Mouse (Mus musculus) embryonic facial prominence, embryonic 12.5 days (tissue): ENCODE results near the gene Bhlhe41. TPM values are rescaled to one million over a fixed set of nuclear protein-coding genes. Genes with fewer than 3 reads are reported as not detected.

ENCODE experiments used
- ATAC-seq: fragments of 200-750 bp; cut with Nextera tagmentation; 2 replicates; pipeline ENCODE4 v1.8.0; 2017; ENCODE audit not compliant: insufficient number of reproducible peaks, insufficient read depth, low FRiP score, low TSS enrichment
- H3K27ac ChIP-seq: fragments of 300-500 bp; sonication (generic); 2 replicates; pipeline ENCODE4 v1.5.1; 2016; ENCODE audit warnings: mild to moderate bottlenecking
- H3K27me3 ChIP-seq: fragments of 300-500 bp; sonication (generic); 2 replicates; pipeline ENCODE4 v1.6.1; 2016; ENCODE audit warnings: mild to moderate bottlenecking, moderate library complexity
- H3K36me3 ChIP-seq: fragments of 300-500 bp; sonication (generic); 2 replicates; pipeline ENCODE4 v1.6.1; 2016; ENCODE audit warnings: mild to moderate bottlenecking
- H3K4me1 ChIP-seq: fragments of 300-500 bp; sonication (generic); 2 replicates; pipeline ENCODE4 v1.6.1; 2016
- H3K4me2 ChIP-seq: fragments of 300-500 bp; sonication (generic); replicated peaks from 2 replicates; pipeline ENCODE4 v1.6.1; 2016; ENCODE audit warnings: mild to moderate bottlenecking, moderate library complexity
- H3K4me3 ChIP-seq: fragments of 300-500 bp; sonication (generic); 2 replicates; pipeline ENCODE4 v1.5.1; 2016; ENCODE audit warnings: mild to moderate bottlenecking
- H3K9ac ChIP-seq: fragments of 300-500 bp; sonication (generic); 2 replicates; pipeline ENCODE4 v1.6.1; 2016; ENCODE audit warnings: mild to moderate bottlenecking, moderate library complexity
- H3K9me3 ChIP-seq: fragments of 300-500 bp; sonication (generic); 2 replicates; pipeline ENCODE4 v1.6.1; 2016; ENCODE audit warnings: mild to moderate bottlenecking, moderate library complexity
- WGBS: fragments of 180-500 bp; shearing (Covaris S2); methylation state at CpG from one replicate; pipeline ENCODE4 v1.1.7; 2016; 5-methylcytosine and 5-hydroxymethylcytosine counted together
- polyA plus RNA-seq: library from polyadenylated mRNA; unstranded; fragments of >200 nt; fragmentation: Nextera tagmentation; extraction: Ambion mirVana; gene quantifications from 2 replicates; pipeline ENCODE4 v1.2.1, GENCODE M21; 2016

The Bhlhe41 gene
- polyA plus RNA-seq = 1.9 and 2.6 TPM in 2 replicates

GRCm38 (mm10) chr6:145865289-145865885, at the start of gene Bhlhe41:
TSS of gene Bhlhe41 (minus strand) at chr6:145865558.
- H3K4me1 ChIP-seq = peaks cover 24% of the 10 kb centered on the region
- peak within 1 kb of the TSS; percentile 57 for H3K9ac ChIP-seq
- no peaks in the 10 kb centered on the region for H3K9me3 ChIP-seq
- 1% methylated on average over 50 of the region's 57 CpGs for WGBS
- no peak; the same call in 1 of the 2 replicates for ATAC-seq
- peak within 1 kb of the TSS; percentile 97 for H3K4me2 ChIP-seq
- peaks cover 37% of the 10 kb centered on the region for H3K27me3 ChIP-seq
- H3K4me3 ChIP-seq = peak within 1 kb of the TSS; percentile 60
- H3K27ac ChIP-seq = no peak within 1 kb of the TSS
- H3K36me3 ChIP-seq = no peaks in the 10 kb centered on the region

GRCm38 (mm10) chr6:145912232-145912631, 46.9 kb upstream of the Bhlhe41 start:
- Histone ChIP-seq H3K27ac (no peak overlapping the region), H3K9me3 (no peaks in the 10 kb centered on the region), H3K27me3 (no peaks in the 10 kb centered on the region), H3K36me3 (no peaks in the 10 kb centered on the region), H3K4me3 (no peak overlapping the region), H3K9ac (no peak overlapping the region), H3K4me2 (no peak overlapping the region), H3K4me1 (no peaks in the 10 kb centered on the region)
- ATAC-seq = no peak

GRCm38 (mm10) chr6:145910469-145911426, 45.4 kb upstream of the Bhlhe41 start:
- Histone ChIP-seq H3K9me3 (no peaks in the 10 kb centered on the region), H3K4me3 (no peak overlapping the region), H3K27ac (no peak overlapping the region), H3K4me1 (no peaks in the 10 kb centered on the region), H3K4me2 (no peak overlapping the region), H3K9ac (no peak overlapping the region), H3K36me3 (no peaks in the 10 kb centered on the region), H3K27me3 (no peaks in the 10 kb centered on the region)
- 71% methylated on average over 3 of the region's 3 CpGs for WGBS
- no peak for ATAC-seq

GRCm38 (mm10) chr6:145909943-145910342, 44.6 kb upstream of the Bhlhe41 start:
- WGBS = 68% methylated on average over 4 of the region's 4 CpGs
- no peak for ATAC-seq
- H3K27ac ChIP-seq = no peak overlapping the region
- H3K4me2 ChIP-seq = no peak overlapping the region
- H3K4me3 ChIP-seq = no peak overlapping the region
- no peaks in the 10 kb centered on the region for H3K27me3 ChIP-seq
- H3K9me3 ChIP-seq = no peaks in the 10 kb centered on the region
- no peaks in the 10 kb centered on the region for H3K4me1 ChIP-seq
- H3K9ac ChIP-seq = no peak overlapping the region
- no peaks in the 10 kb centered on the region for H3K36me3 ChIP-seq

- no peaks in the 10 kb centered on the region for H3K4me1 ChIP-seq
- no peaks in the 10 kb centered on the region for H3K9me3 ChIP-seq
- no peak overlapping the region for H3K27ac ChIP-seq
- no peak overlapping the region for H3K4me3 ChIP-seq
- H3K4me2 ChIP-seq = no peak overlapping the region
- H3K36me3 ChIP-seq = no peaks in the 10 kb centered on the region
- no peak overlapping the region for H3K9ac ChIP-seq
- H3K27me3 ChIP-seq = no peaks in the 10 kb centered on the region
- WGBS = 71% methylated on average over 7 of the region's 7 CpGs
- ATAC-seq = no peak
Measured at GRCm38 (mm10) chr6:145906096-145906890, 40.9 kb upstream of the Bhlhe41 start.

GRCm38 (mm10) chr6:145904616-145905015, 39.3 kb upstream of the Bhlhe41 start:
- H3K9me3 ChIP-seq = no peaks in the 10 kb centered on the region
- WGBS = 78% methylated on average over 5 of the region's 5 CpGs
- no peaks in the 10 kb centered on the region for H3K4me1 ChIP-seq
- no peak overlapping the region for H3K9ac ChIP-seq
- no peaks in the 10 kb centered on the region for H3K36me3 ChIP-seq
- ATAC-seq = no peak
- no peaks in the 10 kb centered on the region for H3K27me3 ChIP-seq
- H3K4me3 ChIP-seq = no peak overlapping the region
- no peak overlapping the region for H3K27ac ChIP-seq
- no peak overlapping the region for H3K4me2 ChIP-seq

GRCm38 (mm10) chr6:145904169-145904568, 38.8 kb upstream of the Bhlhe41 start:
- Histone ChIP-seq H3K9me3 (no peaks in the 10 kb centered on the region), H3K4me2 (no peak overlapping the region), H3K4me1 (no peaks in the 10 kb centered on the region), H3K36me3 (no peaks in the 10 kb centered on the region), H3K27ac (no peak overlapping the region), H3K9ac (no peak overlapping the region), H3K27me3 (no peaks in the 10 kb centered on the region), H3K4me3 (no peak overlapping the region)
- 93% methylated on average over 5 of the region's 5 CpGs for WGBS
- ATAC-seq = no peak

GRCm38 (mm10) chr6:145894669-145895342, 29.4 kb upstream of the Bhlhe41 start:
- no peak for ATAC-seq

GRCm38 (mm10) chr6:145893366-145894021, 28.1 kb upstream of the Bhlhe41 start:
- 0 out of 2 replicates have a peak, but pooled peaks cover 4% of the 10 kb centered on the region for H3K4me1 ChIP-seq

More at GRCm38 (mm10) chr6:145894669-145895342, 29.4 kb upstream of the Bhlhe41 start:
- Histone ChIP-seq H3K4me1 (0 out of 2 replicates have a peak, but pooled peaks cover 4% of the 10 kb centered on the region), H3K36me3 (no peaks in the 10 kb centered on the region), H3K4me3 (no peak overlapping the region), H3K9me3 (no peaks in the 10 kb centered on the region), H3K9ac (no peak overlapping the region), H3K27ac (no peak overlapping the region), H3K4me2 (no peak overlapping the region), H3K27me3 (no peaks in the 10 kb centered on the region)
- WGBS = 74% methylated on average over 8 of the region's 8 CpGs

GRCm38 (mm10) chr6:145892381-145893265, 27.3 kb upstream of the Bhlhe41 start:
- Histone ChIP-seq H3K9me3 (no peaks in the 10 kb centered on the region), H3K27ac (no peak overlapping the region), H3K9ac (no peak overlapping the region), H3K4me3 (no peak overlapping the region), H3K27me3 (no peaks in the 10 kb centered on the region), H3K36me3 (no peaks in the 10 kb centered on the region), H3K4me2 (no peak overlapping the region), H3K4me1 (0 out of 2 replicates have a peak, but pooled peaks cover 4% of the 10 kb centered on the region)
- ATAC-seq = no peak
- WGBS = 95% methylated on average over 20 of the region's 20 CpGs

More at GRCm38 (mm10) chr6:145893366-145894021, 28.1 kb upstream of the Bhlhe41 start:
- Histone ChIP-seq H3K4me2 (no peak overlapping the region), H3K36me3 (no peaks in the 10 kb centered on the region), H3K27ac (no peak overlapping the region), H3K9me3 (no peaks in the 10 kb centered on the region), H3K27me3 (no peaks in the 10 kb centered on the region), H3K9ac (no peak overlapping the region), H3K4me3 (no peak overlapping the region)
- WGBS = 79% methylated on average over 13 of the region's 13 CpGs
- no peak for ATAC-seq
